Mouse (Mus musculus) forelimb bud, embryonic 11.5 days (tissue): ENCODE measurements around the gene Gramd1b.
A peak's percentile ranks its signal among the peaks of the same experiment; 100 is the strongest.

Source experiments
- DNase-seq: peaks from one replicate; pipeline ENCODE4 v3.0.0-alpha.2; 2012; ENCODE audit warnings: low read depth, low spot score

The Gramd1b gene

GRCm38 (mm10) chr9:40336701-40337100, 194.5 kb downstream of the Gramd1b start:
- no peak for DNase-seq

- DNase-seq = no peak
These were observed 196.6 kb downstream of the Gramd1b start for GRCm38 (mm10) chr9:40334617-40335016.

GRCm38 (mm10) chr9:40333649-40334396, 197.4 kb downstream of the Gramd1b start:
- DNase-seq = peak; percentile 70

GRCm38 (mm10) chr9:40332731-40333648, 198.2 kb downstream of the Gramd1b start:
- no peak for DNase-seq

- DNase-seq = no peak
These were observed 198.9 kb downstream of the Gramd1b start for GRCm38 (mm10) chr9:40332326-40332725.

- DNase-seq = no peak
These were observed 199.5 kb downstream of the Gramd1b start for GRCm38 (mm10) chr9:40331411-40332286.

- DNase-seq = peak; percentile 84
These were observed 200.4 kb downstream of the Gramd1b start for GRCm38 (mm10) chr9:40330609-40331382.

GRCm38 (mm10) chr9:40326260-40326915, 204.8 kb downstream of the Gramd1b start:
- DNase-seq = no peak

- no peak for DNase-seq
These were observed 206.4 kb downstream of the Gramd1b start for GRCm38 (mm10) chr9:40324826-40325225.

GRCm38 (mm10) chr9:40324232-40324792, 206.9 kb downstream of the Gramd1b start:
- DNase-seq = no peak

GRCm38 (mm10) chr9:40323773-40324172, 207.4 kb downstream of the Gramd1b start:
- DNase-seq = no peak

- DNase-seq = no peak
These were observed 208.0 kb downstream of the Gramd1b start for GRCm38 (mm10) chr9:40323171-40323570.

GRCm38 (mm10) chr9:40322372-40322771, 208.8 kb downstream of the Gramd1b start:
- no peak for DNase-seq

- no peak for DNase-seq
These were observed 209.5 kb downstream of the Gramd1b start for GRCm38 (mm10) chr9:40321668-40322003.

- peak; percentile 78 for DNase-seq
These were observed 210.1 kb downstream of the Gramd1b start for GRCm38 (mm10) chr9:40320879-40321667.

GRCm38 (mm10) chr9:40320405-40320804, 210.8 kb downstream of the Gramd1b start:
- DNase-seq = no peak

- DNase-seq = no peak
These were observed 212.4 kb downstream of the Gramd1b start for GRCm38 (mm10) chr9:40318771-40319170.

- no peak for DNase-seq
These were observed 213.4 kb downstream of the Gramd1b start for GRCm38 (mm10) chr9:40317735-40318134.
